In the genomic region with DNA sequence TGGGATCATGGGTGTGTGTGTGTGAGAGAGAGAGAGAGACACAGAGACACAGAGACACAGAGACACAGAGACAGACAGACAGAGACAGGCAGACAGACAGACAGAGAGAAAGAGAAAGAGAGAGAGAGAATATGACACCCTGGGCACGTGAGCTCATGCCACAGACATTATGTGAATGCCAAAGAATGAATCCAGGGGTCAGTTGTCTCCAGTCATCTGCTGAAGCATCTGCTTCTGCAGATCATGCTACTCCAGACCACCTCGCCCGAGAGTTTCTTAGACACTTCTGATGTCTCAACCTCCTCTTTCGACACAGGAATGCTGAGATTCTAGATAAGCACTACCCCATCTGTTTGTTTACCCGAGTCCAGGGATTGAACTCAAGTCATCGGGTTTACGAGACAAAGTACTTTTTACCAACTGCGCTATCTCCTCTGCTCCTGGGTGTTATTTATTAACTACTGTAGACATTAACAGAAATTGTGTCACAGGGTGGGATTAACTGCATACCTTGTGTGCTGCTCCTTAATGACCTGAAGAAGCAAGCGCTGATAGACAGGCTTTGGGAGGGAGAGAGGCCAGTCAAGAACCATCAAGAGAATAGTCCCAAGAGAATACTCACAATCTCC, we compare ENCODE assay signal across 17 mouse cellular contexts.
A peak's percentile ranks its signal among the peaks of the same experiment; 100 is the strongest.
DNase-seq lines count a peak whose midpoint lies in the region; ATAC-seq lines count a peak whose summit lies in the region.
"Had no signal": no experiment of that assay in that cellular context is flagged by ENCODE, and none has a peak within 500 bp of the region (broad histone marks: within the 10 kb centered on the region; RNA-seq: fewer than 3 reads in every experiment).

No protein-coding gene starts in this region.

- no peak overlapping the region for H3K4me3 ChIP-seq in heart, embryonic 10.5 days
- no peak overlapping the region for H3K4me3 ChIP-seq in liver, embryonic 11.5 days (ENCODE audit: low read depth, low read length)
- H3K4me3 ChIP-seq: heart, adult 2 months; hindbrain, embryonic 10.5 days; neural tube, embryonic 15.5 days had no signal

- 39% methylated on average over 9 of the region's 9 CpGs for WGBS in heart, embryonic 10.5 days
- 40% methylated on average over 9 of the region's 9 CpGs for WGBS in liver, embryonic 11.5 days

- peak overlapping the region; percentile 38; the same call in 1 of the 2 replicates for H3K27ac ChIP-seq in heart, embryonic 10.5 days
- H3K27ac ChIP-seq in liver, embryonic 11.5 days (ENCODE audit: low read depth, low read length) = no peak overlapping the region
- H3K27ac ChIP-seq: heart, adult 2 months; hindbrain, embryonic 10.5 days; neural tube, embryonic 15.5 days had no signal

- H3K27me3 ChIP-seq in heart, embryonic 10.5 days (ENCODE audit: insufficient read depth, poor library complexity, severe bottlenecking) = no peaks in the 10 kb centered on the region
- H3K27me3 ChIP-seq in liver, embryonic 11.5 days (replicated peaks; ENCODE audit: control insufficient read depth, insufficient read depth, low read length) = no peaks in the 10 kb centered on the region
- H3K27me3 ChIP-seq: neural tube, embryonic 15.5 days had no signal

- no peak for DNase-seq in heart, embryonic 10.5 days (ENCODE audit: low spot score)
- no peak for DNase-seq in heart, adult 11 months
- peak; percentile 10 for DNase-seq in urinary bladder, postnatal 14 days (ENCODE audit: low spot score)
- no peak for DNase-seq in urinary bladder, postnatal 36 days (ENCODE audit: low spot score in 2 of 2)
- DNase-seq in liver, embryonic 11.5 days (ENCODE audit: low spot score) = no peak
- DNase-seq in yolk sac, embryonic 10.5 days (ENCODE audit: low spot score) = peak; percentile 87
- DNase-seq: adrenal gland, postnatal 10 days; cerebellum, adult 11 months; gastrocnemius, postnatal 10 days; heart, adult 2 months; kidney, postnatal 4 days; lung, postnatal 14 days; right cerebral cortex, postnatal 4 days had no signal

- H3K4me1 ChIP-seq in heart, embryonic 10.5 days = peaks cover 15% of the 10 kb centered on the region; the same call in 1 of the 2 replicates
- H3K4me1 ChIP-seq in liver, embryonic 11.5 days (replicated peaks; ENCODE audit: control insufficient read depth, insufficient read depth, low read length) = no peaks in the 10 kb centered on the region

- no peak overlapping the region for H3K9ac ChIP-seq in liver, embryonic 11.5 days (ENCODE audit: low read depth, low read length)
- H3K9ac ChIP-seq: neural tube, embryonic 15.5 days had no signal

- no peak overlapping the region for H3K4me2 ChIP-seq in liver, embryonic 11.5 days
- H3K4me2 ChIP-seq: neural tube, embryonic 15.5 days had no signal

- H3K9me3 ChIP-seq in heart, embryonic 10.5 days = no peaks in the 10 kb centered on the region
- H3K9me3 ChIP-seq in liver, embryonic 11.5 days (ENCODE audit: control insufficient read depth, low read length) = no peaks in the 10 kb centered on the region
- H3K9me3 ChIP-seq: hindbrain, embryonic 10.5 days; neural tube, embryonic 15.5 days had no signal

- ATAC-seq in liver, embryonic 11.5 days (replicated peaks; ENCODE audit: low FRiP score) = peak; percentile 41
- no peak for ATAC-seq in inflammation-experienced regulatory T-cells, adult 6 months
- ATAC-seq in megakaryocyte, adult 5-6 weeks (ENCODE audit: poor library complexity, severe bottlenecking) = no peak

- H3K36me3 ChIP-seq in heart, embryonic 10.5 days = no peaks in the 10 kb centered on the region
- no peaks in the 10 kb centered on the region for H3K36me3 ChIP-seq in liver, embryonic 11.5 days (ENCODE audit: control insufficient read depth, insufficient read depth, low read length)
- H3K36me3 ChIP-seq: hindbrain, embryonic 10.5 days; neural tube, embryonic 15.5 days had no signal

Comparison
In these comparisons a context has a peak if more than half of its experiments do, and no peak if none do; other contexts are left out.
1. DNase-seq: peak in urinary bladder, postnatal 14 days (single experiment) and yolk sac, embryonic 10.5 days (single experiment); none in heart, embryonic 10.5 days (single experiment), heart, adult 11 months (single experiment), urinary bladder, postnatal 36 days (0 of 2) and liver, embryonic 11.5 days (single experiment).